Mouse (Mus musculus) ES-Bruce4 (cell line): ENCODE measurements around the gene Aifm3.

Experiments
- CTCF ChIP-seq: IDR thresholded peaks from one replicate; pipeline ENCODE4 v1.8.1; 2011; ENCODE audit warnings: low read depth, low read length
- POLR2A ChIP-seq: IDR thresholded peaks from one replicate; pipeline ENCODE4 v1.8.1; 2011; ENCODE audit warnings: low read length; ENCODE audit not compliant: insufficient read depth

DNA sequence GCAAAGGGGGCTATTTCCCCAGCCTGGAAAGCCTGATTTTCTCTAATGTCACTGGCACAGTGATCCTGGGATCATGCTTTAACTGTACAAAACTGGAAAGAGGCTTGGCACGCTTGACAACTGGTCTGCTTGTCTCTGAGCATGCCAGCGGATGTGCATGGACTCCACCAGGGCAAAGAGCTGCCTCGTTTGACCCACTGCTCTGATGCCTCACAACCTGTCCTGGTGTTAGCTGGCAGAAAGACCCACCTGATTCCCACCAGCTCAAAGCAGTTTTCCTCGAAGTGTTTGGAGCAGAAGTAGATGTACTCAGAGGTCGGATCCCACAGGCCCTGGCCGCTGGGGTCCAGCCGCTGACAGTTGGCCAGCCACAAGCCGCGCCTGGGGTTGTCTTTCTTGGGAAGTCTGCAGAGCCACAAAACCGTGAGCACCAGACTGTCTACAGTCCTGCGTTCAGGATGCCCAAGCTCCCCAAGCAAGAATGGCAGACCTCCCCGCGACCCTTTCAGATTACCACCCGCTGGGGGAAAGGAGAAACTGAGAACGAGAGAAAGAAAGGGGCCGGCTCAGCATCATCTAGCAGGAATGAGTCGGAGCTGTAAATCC is 40.7 kb downstream of the Aifm3 start:
- TF ChIP-seq CTCF (no peak), POLR2A (no peak)
